Mouse (Mus musculus) forebrain, postnatal 0 days (tissue): ENCODE data around the gene Car7. TPM values are rescaled to one million over a fixed set of nuclear protein-coding genes. Genes with fewer than 3 reads are reported as not detected.

ENCODE experiments used
- ATAC-seq: fragments of 200-750 bp; cut with Nextera tagmentation; 2 replicates; pipeline ENCODE4 v1.8.0; 2017; ENCODE audit warnings: mild to moderate bottlenecking, moderate library complexity
- DNase-seq: peaks from one replicate; pipeline ENCODE4 v3.0.0-alpha.2; 2015
- H3K27ac ChIP-seq: fragments of 300-500 bp; sonication (generic); 2 replicates; pipeline ENCODE4 v1.5.1; 2014; ENCODE audit warnings: low read depth, mild to moderate bottlenecking, antibody characterized with exemption, low read length, moderate library complexity, mixed read lengths
- H3K27me3 ChIP-seq: fragments of 300-500 bp; sonication (generic); 2 replicates; pipeline ENCODE4 v1.6.1; 2014; ENCODE audit warnings: mild to moderate bottlenecking, low read length, mixed read lengths; ENCODE audit not compliant: insufficient read depth
- H3K36me3 ChIP-seq: fragments of 300-500 bp; sonication (generic); 2 replicates; pipeline ENCODE4 v1.6.1; 2014; ENCODE audit warnings: mild to moderate bottlenecking, moderate library complexity; ENCODE audit not compliant: insufficient read depth
- H3K4me1 ChIP-seq: fragments of 300-500 bp; sonication (generic); 2 replicates; pipeline ENCODE4 v1.6.1; 2014; ENCODE audit warnings: antibody characterized with exemption; ENCODE audit not compliant: insufficient read depth
- H3K4me2 ChIP-seq: fragments of 300-500 bp; sonication (generic); 2 replicates; pipeline ENCODE4 v1.6.1; 2014; ENCODE audit warnings: low read depth, mild to moderate bottlenecking, moderate library complexity
- H3K4me3 ChIP-seq: fragments of 300-500 bp; sonication (generic); 2 replicates; pipeline ENCODE4 v1.5.1; 2014; ENCODE audit warnings: low read depth, low read length, mixed read lengths
- H3K9ac ChIP-seq: fragments of 300-500 bp; sonication (generic); 2 replicates; pipeline ENCODE4 v1.6.1; 2014; ENCODE audit warnings: mild to moderate bottlenecking
- H3K9me3 ChIP-seq: fragments of 300-500 bp; sonication (generic); 2 replicates; pipeline ENCODE4 v1.6.1; 2016; ENCODE audit warnings: low read length
- CTCF ChIP-seq: sonication (generic); IDR thresholded peaks from 2 replicates; pipeline ENCODE4 v1.5.1; 2016; ENCODE audit warnings: antibody characterized with exemption, control low read depth, low read depth
- WGBS: fragments of 180-500 bp; shearing (Covaris S2); extraction: QIAGEN DNeasy Blood & Tissue Kit; methylation state at CpG from one replicate; pipeline ENCODE4 v1.1.7; 2014; 5-methylcytosine and 5-hydroxymethylcytosine counted together
- polyA plus RNA-seq: library from polyadenylated mRNA; unstranded; fragments of >200 nt; fragmentation: Nextera tagmentation; extraction: Ambion mirVana; gene quantifications from 2 replicates; pipeline ENCODE4 v1.2.1, GENCODE M21; 2015
- total RNA-seq: library from RNA; depleted of rRNA; stranded (reverse); fragments of >200 nt; gene quantifications from 2 replicates; pipeline ENCODE4 v1.2.3, GENCODE M21; 2014

Gene Car7
- total and polyA plus RNA-seq, 2 experiments from 2014 or later, result 2.0 to 2.2 TPM

DNA sequence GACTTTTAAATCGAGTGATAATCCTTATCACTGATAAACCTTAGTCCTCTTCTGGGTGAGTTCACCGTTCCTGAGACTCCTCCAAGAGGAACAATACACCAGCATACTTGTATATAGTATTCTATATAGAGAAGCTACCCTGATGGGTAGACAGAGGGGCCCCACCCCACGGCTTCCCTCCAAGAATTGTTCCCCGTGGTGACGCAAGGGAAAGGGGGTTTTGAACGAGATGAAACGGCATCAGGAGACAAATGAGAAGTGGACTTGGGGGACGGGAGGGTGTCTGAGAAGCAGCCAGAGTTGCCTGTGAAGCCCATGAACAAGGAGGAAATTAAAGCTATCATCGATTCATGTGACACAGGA is 271 bp downstream of the Car7 start:
- TF ChIP-seq CTCF, result no peak
- Histone ChIP-seq H3K4me1 (0 out of 2 replicates have a peak, but pooled peaks cover 10% of the 10 kb centered on the region), H3K9ac (peak overlapping the region; percentile 95), H3K9me3 (no peaks in the 10 kb centered on the region), H3K36me3 (peaks cover 2% of the 10 kb centered on the region; the same call in 1 of the 2 replicates), H3K4me2 (peak overlapping the region; percentile 67), H3K27me3 (no peaks in the 10 kb centered on the region; the same call in 1 of the 2 replicates), H3K4me3 (peak overlapping the region; percentile 83), H3K27ac (no peak overlapping the region)
- 7% methylated on average over 9 of the region's 9 CpGs for WGBS
- ATAC-seq, result peak; percentile 43
- DNase-seq, result no peak

- ATAC-seq (no peak), DNase-seq (no peak)
- 43% methylated on average over 7 of the region's 7 CpGs for WGBS
- no peaks in the 10 kb centered on the region for H3K36me3 ChIP-seq
- H3K4me1 ChIP-seq, result 0 out of 2 replicates have a peak, but pooled peaks cover 10% of the 10 kb centered on the region
- H3K27ac ChIP-seq, result no peak overlapping the region
- peaks cover 3% of the 10 kb centered on the region for H3K27me3 ChIP-seq
- no peak for TF ChIP-seq CTCF
- H3K9me3 ChIP-seq, result no peaks in the 10 kb centered on the region
- no peak overlapping the region for H3K9ac ChIP-seq
- H3K4me3 ChIP-seq, result no peak overlapping the region
- peak overlapping the region; percentile 67 for H3K4me2 ChIP-seq
These were observed 889 bp downstream of the Car7 start for GRCm38 (mm10) chr8:104535378-104535777.

DNA sequence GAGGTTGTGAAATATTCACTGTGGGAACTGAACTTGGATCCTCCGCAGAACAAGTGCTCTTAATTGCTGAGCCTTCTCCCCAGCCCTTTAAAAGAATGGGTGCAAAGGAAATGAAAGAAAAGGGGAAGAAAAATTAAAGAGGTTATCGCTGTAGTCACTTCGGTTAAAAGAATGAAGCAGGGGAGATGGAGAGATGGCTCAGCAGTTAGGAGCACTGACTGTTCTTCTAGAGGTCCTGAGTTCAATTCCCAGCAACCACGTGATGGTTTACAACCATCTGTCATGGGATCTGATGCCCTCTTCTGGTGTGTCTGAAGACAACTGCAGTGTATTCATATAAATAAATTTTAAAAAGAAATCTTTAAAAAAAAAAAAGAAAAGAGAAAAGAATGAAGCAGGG is 1.5 kb downstream of the Car7 start:
- Histone ChIP-seq H3K36me3 (no peaks in the 10 kb centered on the region), H3K27ac (no peak overlapping the region), H3K9ac (no peak overlapping the region), H3K27me3 (peaks cover 10% of the 10 kb centered on the region), H3K9me3 (no peaks in the 10 kb centered on the region), H3K4me1 (0 out of 2 replicates have a peak, but pooled peaks cover 10% of the 10 kb centered on the region), H3K4me3 (no peak overlapping the region), H3K4me2 (no peak overlapping the region)
- no peak for DNase-seq
- no peak for ATAC-seq
- no peak for TF ChIP-seq CTCF
- 88% methylated on average over 4 of the region's 4 CpGs for WGBS

- H3K27me3 ChIP-seq, result peaks cover 27% of the 10 kb centered on the region
- H3K4me2 ChIP-seq, result no peak overlapping the region
- H3K9ac ChIP-seq, result no peak overlapping the region
- WGBS, result 84% methylated on average over 4 of the region's 4 CpGs
- no peaks in the 10 kb centered on the region for H3K9me3 ChIP-seq
- no peaks in the 10 kb centered on the region for H3K36me3 ChIP-seq
- no peak for TF ChIP-seq CTCF
- H3K4me3 ChIP-seq, result no peak overlapping the region
- peaks cover 9% of the 10 kb centered on the region; the same call in 1 of the 2 replicates for H3K4me1 ChIP-seq
- no peak overlapping the region for H3K27ac ChIP-seq
- DNase-seq (no peak), ATAC-seq (no peak)
These were observed 4.4 kb downstream of the Car7 start for GRCm38 (mm10) chr8:104538896-104539295.

- H3K4me1 ChIP-seq, result peaks cover 9% of the 10 kb centered on the region; the same call in 1 of the 2 replicates
- 83% methylated on average over 2 of the region's 2 CpGs for WGBS
These were observed 5.1 kb downstream of the Car7 start for GRCm38 (mm10) chr8:104539566-104539965.

GRCm38 (mm10) chr8:104540238-104540637 is 5.7 kb downstream of the Car7 start:
- Histone ChIP-seq H3K27ac (no peak overlapping the region), H3K4me2 (peak overlapping the region; percentile 96), H3K27me3 (peaks cover 27% of the 10 kb centered on the region), H3K9ac (no peak overlapping the region), H3K9me3 (no peaks in the 10 kb centered on the region), H3K4me3 (peak overlapping the region; percentile 52), H3K36me3 (no peaks in the 10 kb centered on the region), H3K4me1 (peaks cover 9% of the 10 kb centered on the region; the same call in 1 of the 2 replicates)
- no peak for TF ChIP-seq CTCF
- WGBS, result 40% methylated on average over 7 of the region's 7 CpGs
- no peak for DNase-seq
- no peak for ATAC-seq

More at GRCm38 (mm10) chr8:104539566-104539965, 5.1 kb downstream of the Car7 start:
- ATAC-seq (no peak), DNase-seq (no peak)
- Histone ChIP-seq H3K9me3 (no peaks in the 10 kb centered on the region), H3K27me3 (peaks cover 27% of the 10 kb centered on the region), H3K4me2 (no peak overlapping the region), H3K36me3 (no peaks in the 10 kb centered on the region), H3K4me3 (no peak overlapping the region), H3K27ac (no peak overlapping the region), H3K9ac (no peak overlapping the region)
- TF ChIP-seq CTCF, result no peak

DNA sequence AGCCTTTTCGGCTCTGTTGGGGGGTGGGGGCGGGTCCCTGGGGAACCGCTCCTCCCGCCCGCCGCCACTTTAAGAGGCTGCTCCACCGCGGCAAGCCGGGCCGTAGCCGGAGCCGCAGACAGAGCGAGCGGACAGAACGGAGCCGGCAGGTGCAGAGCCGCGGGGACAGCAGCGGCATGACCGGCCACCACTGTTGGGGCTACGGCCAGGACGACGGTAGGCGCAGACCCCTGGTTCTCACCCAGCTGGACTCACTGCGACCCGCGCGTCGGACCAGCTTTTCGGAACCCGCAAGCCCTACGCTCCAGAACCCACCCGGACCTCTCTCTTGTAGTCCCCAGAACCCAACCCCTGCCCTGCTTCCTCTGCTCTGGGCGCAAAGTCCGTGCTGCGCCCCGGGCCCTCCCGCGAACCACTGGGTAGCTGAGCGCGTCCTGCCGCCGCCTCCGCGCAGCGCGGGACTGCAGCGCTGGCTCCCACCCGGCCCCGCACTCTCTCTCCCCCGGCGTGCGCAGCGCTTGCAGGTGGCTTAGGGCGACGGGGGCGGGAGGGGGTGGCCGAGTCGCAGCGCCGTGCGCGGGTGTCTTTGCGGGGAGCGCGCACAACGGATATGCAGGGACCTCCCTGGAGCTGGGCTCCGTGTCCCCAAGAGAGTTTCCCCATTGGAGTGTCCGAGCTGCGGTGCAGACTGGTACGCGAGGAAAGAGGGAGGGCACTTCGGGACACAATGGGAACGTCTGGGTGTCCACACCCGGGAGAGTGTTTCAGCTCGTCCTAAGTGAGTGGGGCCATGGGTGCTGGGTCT is 6.4 kb downstream of the Car7 start:
- DNase-seq, result peak; percentile 26
- no peak for TF ChIP-seq CTCF

More for the DNA sequence above, 6.4 kb downstream of the Car7 start:
- Histone ChIP-seq H3K36me3 (no peaks in the 10 kb centered on the region), H3K9ac (peak overlapping the region; percentile 23), H3K4me1 (peaks cover 9% of the 10 kb centered on the region; the same call in 1 of the 2 replicates), H3K4me2 (peak overlapping the region; percentile 96), H3K27ac (no peak overlapping the region), H3K9me3 (no peaks in the 10 kb centered on the region), H3K27me3 (peaks cover 27% of the 10 kb centered on the region), H3K4me3 (peak overlapping the region; percentile 52)
- 2% methylated on average over 74 of the region's 76 CpGs for WGBS
- ATAC-seq, result peak; percentile 67
